Comparison of ENCODE assay signal across 8 mouse cellular contexts in the genomic region with DNA sequence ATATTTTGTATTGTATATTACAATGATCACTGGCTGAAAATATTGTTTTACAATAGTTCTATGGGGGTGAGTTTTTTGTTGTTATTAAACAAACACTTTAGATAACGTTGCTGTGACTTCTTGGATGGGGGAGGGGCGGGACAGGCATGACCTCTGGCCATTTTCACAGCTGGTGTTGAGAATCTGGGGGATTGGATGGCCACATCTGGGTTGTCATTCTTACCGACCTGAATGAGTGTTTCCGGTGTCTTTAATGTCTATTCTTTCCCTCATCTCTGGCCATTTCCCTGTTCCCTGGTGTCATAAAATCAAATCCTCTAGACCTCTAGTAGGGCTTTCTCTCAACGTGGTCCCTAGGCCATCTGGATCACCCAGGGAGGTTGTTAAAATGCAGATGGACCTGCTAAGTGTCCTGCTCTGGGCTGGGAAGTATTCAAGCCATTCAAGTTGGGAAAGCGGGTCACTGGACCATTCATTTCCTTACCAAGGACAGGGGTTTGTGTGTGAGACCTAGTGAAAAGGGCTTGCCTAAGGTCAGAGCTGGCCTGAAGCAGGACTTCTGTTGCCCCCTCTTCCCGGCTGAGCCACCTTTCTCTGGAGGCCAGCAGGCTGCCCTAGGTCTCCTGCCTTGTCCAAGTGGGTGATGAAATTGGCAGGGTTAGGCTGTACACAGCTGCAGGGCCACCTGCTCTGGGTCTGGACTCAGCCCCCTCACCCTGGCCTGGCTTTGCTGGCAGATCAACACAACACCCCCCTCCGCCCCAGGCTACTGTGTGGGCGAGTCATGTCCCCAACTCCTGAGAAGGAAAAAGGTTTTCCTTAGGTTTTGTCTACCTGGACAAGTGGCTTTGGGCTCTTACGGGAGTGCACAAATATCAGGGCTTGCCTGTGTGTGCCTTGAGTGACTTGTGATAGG. TPM values are rescaled to one million over a fixed set of nuclear protein-coding genes. Genes with fewer than 3 reads are reported as not detected.
A peak's percentile ranks its signal among the peaks of the same experiment; 100 is the strongest.
DNase-seq lines count a peak whose midpoint lies in the region; ATAC-seq and TF ChIP-seq lines count a peak whose summit lies in the region.

No protein-coding gene starts in this region.

- H3K4me3 ChIP-seq in spleen, adult 2 months (ENCODE audit: extremely low read depth, insufficient read depth, insufficient read length) = peak overlapping the region; percentile 10; the same call in 1 of the 2 replicates
- H3K4me3 ChIP-seq in embryonic facial prominence, embryonic 15.5 days (replicated peaks) = peak overlapping the region; percentile 83
- peak overlapping the region; percentile 49 for H3K4me3 ChIP-seq in hindbrain, embryonic 12.5 days
- peak overlapping the region; percentile 65 for H3K4me3 ChIP-seq in liver, embryonic 15.5 days (replicated peaks)
- H3K4me3 ChIP-seq in stomach, embryonic 16.5 days (replicated peaks; ENCODE audit: low read length) = peak overlapping the region; percentile 67

- no peak for DNase-seq in spleen, adult 2 months (ENCODE audit: low read depth in 1 of 2, low spot score in 2 of 2)
- no peak for DNase-seq in spleen, postnatal 14 days (ENCODE audit: low spot score in 2 of 2)
- DNase-seq in thymus, postnatal 10 days (ENCODE audit: low spot score in 2 of 2) = no peak
- no peak for DNase-seq in layer of hippocampus, adult 18-20 months (ENCODE audit: low spot score in 2 of 2)

- no peaks in the 10 kb centered on the region for H3K9me3 ChIP-seq in embryonic facial prominence, embryonic 15.5 days (replicated peaks)
- H3K9me3 ChIP-seq in hindbrain, embryonic 12.5 days (replicated peaks) = no peaks in the 10 kb centered on the region
- no peaks in the 10 kb centered on the region for H3K9me3 ChIP-seq in liver, embryonic 15.5 days (replicated peaks)
- no peaks in the 10 kb centered on the region for H3K9me3 ChIP-seq in stomach, embryonic 16.5 days (replicated peaks; ENCODE audit: control insufficient read depth, low read length)

- TF ChIP-seq CTCF in spleen, adult 2 months (IDR thresholded peaks at IDR 0.05; ENCODE audit: extremely low read depth, insufficient read depth, insufficient read length, insufficient replicate concordance) = no peak

- H3K27ac ChIP-seq in spleen, adult 2 months (ENCODE audit: insufficient read depth, low read length) = peak overlapping the region; percentile 27
- H3K27ac ChIP-seq in embryonic facial prominence, embryonic 15.5 days (replicated peaks) = peak overlapping the region; percentile 93
- H3K27ac ChIP-seq in hindbrain, embryonic 12.5 days = peak overlapping the region; percentile 82
- H3K27ac ChIP-seq in liver, embryonic 15.5 days (replicated peaks) = peak overlapping the region; percentile 79
- peak overlapping the region; percentile 97 for H3K27ac ChIP-seq in stomach, embryonic 16.5 days (ENCODE audit: low read length)

- 59% methylated on average over 10 of the region's 10 CpGs for WGBS in spleen, adult 2 months
- WGBS in embryonic facial prominence, embryonic 15.5 days = 5% methylated on average over 10 of the region's 10 CpGs
- 7% methylated on average over 10 of the region's 10 CpGs for WGBS in hindbrain, embryonic 12.5 days
- 14% methylated on average over 10 of the region's 10 CpGs for WGBS in liver, embryonic 15.5 days (ENCODE audit: insufficient replicate concordance)
- 12% methylated on average over 10 of the region's 10 CpGs for WGBS in stomach, embryonic 16.5 days

- H3K4me1 ChIP-seq in spleen, adult 2 months (ENCODE audit: control insufficient read depth, insufficient read depth, insufficient read length) = peaks cover 18% of the 10 kb centered on the region
- H3K4me1 ChIP-seq in embryonic facial prominence, embryonic 15.5 days = peaks cover 79% of the 10 kb centered on the region
- H3K4me1 ChIP-seq in hindbrain, embryonic 12.5 days = peaks cover 58% of the 10 kb centered on the region
- peaks cover 94% of the 10 kb centered on the region for H3K4me1 ChIP-seq in liver, embryonic 15.5 days (replicated peaks)
- H3K4me1 ChIP-seq in stomach, embryonic 16.5 days (ENCODE audit: control insufficient read depth, insufficient read depth, low read length) = peaks cover 62% of the 10 kb centered on the region

- H3K36me3 ChIP-seq in spleen, adult 2 months (ENCODE audit: control insufficient read depth, insufficient read depth, low read length) = no peaks in the 10 kb centered on the region
- H3K36me3 ChIP-seq in embryonic facial prominence, embryonic 15.5 days = no peaks in the 10 kb centered on the region
- H3K36me3 ChIP-seq in hindbrain, embryonic 12.5 days = no peaks in the 10 kb centered on the region
- H3K36me3 ChIP-seq in liver, embryonic 15.5 days (replicated peaks) = no peaks in the 10 kb centered on the region
- H3K36me3 ChIP-seq in stomach, embryonic 16.5 days (ENCODE audit: control insufficient read depth, insufficient read depth, low read length) = no peaks in the 10 kb centered on the region

- peak overlapping the region; percentile 80 for H3K4me2 ChIP-seq in embryonic facial prominence, embryonic 15.5 days (replicated peaks)
- peak overlapping the region; percentile 65 for H3K4me2 ChIP-seq in hindbrain, embryonic 12.5 days (replicated peaks)
- H3K4me2 ChIP-seq in liver, embryonic 15.5 days = peak overlapping the region; percentile 92
- H3K4me2 ChIP-seq in stomach, embryonic 16.5 days (ENCODE audit: low read depth, low read length) = peak overlapping the region; percentile 89

- peak overlapping the region; percentile 86 for H3K9ac ChIP-seq in embryonic facial prominence, embryonic 15.5 days
- peak overlapping the region; percentile 70 for H3K9ac ChIP-seq in hindbrain, embryonic 12.5 days
- peak overlapping the region; percentile 48 for H3K9ac ChIP-seq in liver, embryonic 15.5 days
- peak overlapping the region; percentile 89 for H3K9ac ChIP-seq in stomach, embryonic 16.5 days (ENCODE audit: low read length)

- peaks cover 16% of the 10 kb centered on the region for H3K27me3 ChIP-seq in spleen, adult 2 months (ENCODE audit: control insufficient read depth, insufficient read depth, low read length)
- H3K27me3 ChIP-seq in embryonic facial prominence, embryonic 15.5 days = no peaks in the 10 kb centered on the region
- no peaks in the 10 kb centered on the region for H3K27me3 ChIP-seq in hindbrain, embryonic 12.5 days
- H3K27me3 ChIP-seq in liver, embryonic 15.5 days = peaks cover 34% of the 10 kb centered on the region
- H3K27me3 ChIP-seq in stomach, embryonic 16.5 days (ENCODE audit: control insufficient read depth, insufficient read depth, low read length) = no peaks in the 10 kb centered on the region

- no peak for ATAC-seq in embryonic facial prominence, embryonic 15.5 days (ENCODE audit: insufficient number of reproducible peaks, low FRiP score, low TSS enrichment, low read depth)
- ATAC-seq in hindbrain, embryonic 12.5 days (ENCODE audit: low FRiP score) = no peak
- no peak for ATAC-seq in liver, embryonic 15.5 days (ENCODE audit: insufficient read depth)
- ATAC-seq in stomach, embryonic 16.5 days (ENCODE audit: insufficient read depth, low FRiP score) = no peak

- TF ChIP-seq POLR2A in spleen, adult 2 months (IDR thresholded peaks at IDR 0.05; ENCODE audit: low read depth, low read length) = no peak

RNA-seq across cellular contexts. Expression of a gene that starts 1.5 kb away (rescaled TPM):
- 53.5 and 84.4 TPM in 2 replicates for polyA plus RNA-seq in spleen, adult 2 months (2012; rRNA removed)
- polyA plus RNA-seq in embryonic facial prominence, embryonic 15.5 days (2015; fragmentation: Nextera tagmentation; extraction: Ambion mirVana) = 142 and 160 TPM in 2 replicates
- polyA plus RNA-seq in hindbrain, embryonic 12.5 days (2016; fragmentation: Nextera tagmentation; extraction: Ambion mirVana) = 157 and 159 TPM in 2 replicates
- 20.5 and 20.9 TPM in 2 replicates for polyA plus RNA-seq in liver, embryonic 15.5 days (2015; fragmentation: Nextera tagmentation; extraction: Ambion mirVana)
- 125 and 145 TPM in 2 replicates for polyA plus RNA-seq in stomach, embryonic 16.5 days (2015; fragmentation: Nextera tagmentation; extraction: Ambion mirVana)
- 10 to 100 TPM; 19.5 to 22.3 TPM for total RNA-seq in layer of hippocampus, adult 18-20 months (2021)

RNA-seq across cellular contexts. Expression of a gene that starts 16.4 kb away (rescaled TPM):
- 0.56 and 0.59 TPM in 2 replicates for polyA plus RNA-seq in spleen, adult 2 months (2012; rRNA removed)
- 37.7 and 37.9 TPM in 2 replicates for polyA plus RNA-seq in embryonic facial prominence, embryonic 15.5 days (2015; fragmentation: Nextera tagmentation; extraction: Ambion mirVana)
- 5.0 and 5.3 TPM in 2 replicates for polyA plus RNA-seq in hindbrain, embryonic 12.5 days (2016; fragmentation: Nextera tagmentation; extraction: Ambion mirVana)
- polyA plus RNA-seq in liver, embryonic 15.5 days (2015; fragmentation: Nextera tagmentation; extraction: Ambion mirVana) = 1.0 and 1.1 TPM in 2 replicates
- 21.3 and 23.9 TPM in 2 replicates for polyA plus RNA-seq in stomach, embryonic 16.5 days (2015; fragmentation: Nextera tagmentation; extraction: Ambion mirVana)
- total RNA-seq in layer of hippocampus, adult 18-20 months (2021) = 1 to 10 TPM; 1.1 to 2.3 TPM

RNA-seq across cellular contexts. Expression of a gene that starts 50.7 kb away (rescaled TPM):
- 0.79 and 1.5 TPM in 2 replicates for polyA plus RNA-seq in spleen, adult 2 months (2012; rRNA removed)
- polyA plus RNA-seq in embryonic facial prominence, embryonic 15.5 days (2015; fragmentation: Nextera tagmentation; extraction: Ambion mirVana) = 24.7 and 27.3 TPM in 2 replicates
- 34.9 and 40.5 TPM in 2 replicates for polyA plus RNA-seq in hindbrain, embryonic 12.5 days (2016; fragmentation: Nextera tagmentation; extraction: Ambion mirVana)
- 12.1 and 12.4 TPM in 2 replicates for polyA plus RNA-seq in liver, embryonic 15.5 days (2015; fragmentation: Nextera tagmentation; extraction: Ambion mirVana)
- polyA plus RNA-seq in stomach, embryonic 16.5 days (2015; fragmentation: Nextera tagmentation; extraction: Ambion mirVana) = 24.0 and 25.2 TPM in 2 replicates
- 10 to 100 TPM; 18.3 to 19.2 TPM for total RNA-seq in layer of hippocampus, adult 18-20 months (2021)

Comparison
In these comparisons a context has a peak if more than half of its experiments do, and no peak if none do; other contexts are left out.
1. H3K27ac ChIP-seq: peak in every context shown above with its lines; median percentile 97 in stomach, embryonic 16.5 days; 93 in embryonic facial prominence, embryonic 15.5 days; 82 in hindbrain, embryonic 12.5 days; 79 in liver, embryonic 15.5 days; 27 in spleen, adult 2 months.
2. H3K4me3 ChIP-seq: peak in every context shown above with its lines; median percentile 83 in embryonic facial prominence, embryonic 15.5 days; 67 in stomach, embryonic 16.5 days; 65 in liver, embryonic 15.5 days; 49 in hindbrain, embryonic 12.5 days; 10 in spleen, adult 2 months.